Mouse (Mus musculus) heart, embryonic 16.5 days (tissue): ENCODE data around the gene Bend4. TPM values are rescaled to one million over a fixed set of nuclear protein-coding genes. Genes with fewer than 3 reads are reported as not detected.

Experiments
- ATAC-seq: fragments of 200-750 bp; cut with Nextera tagmentation; replicated peaks from 2 replicates; pipeline ENCODE4 v1.8.0; 2017; ENCODE audit warnings: moderate number of reproducible peaks; ENCODE audit not compliant: insufficient read depth, low FRiP score; ENCODE audit errors: extremely low read depth
- H3K27ac ChIP-seq: fragments of 300-500 bp; sonication (generic); 2 replicates; pipeline ENCODE4 v1.5.1; 2014; ENCODE audit warnings: mild to moderate bottlenecking, low read length, control low read depth, moderate library complexity
- H3K27me3 ChIP-seq: fragments of 300-500 bp; sonication (generic); 2 replicates; pipeline ENCODE4 v1.6.1; 2014; ENCODE audit warnings: low read length, mixed read lengths; ENCODE audit not compliant: control insufficient read depth, insufficient read depth
- H3K36me3 ChIP-seq: fragments of 300-500 bp; sonication (generic); 2 replicates; pipeline ENCODE4 v1.6.1; 2014; ENCODE audit not compliant: control insufficient read depth, insufficient read depth
- H3K4me1 ChIP-seq: fragments of 300-500 bp; sonication (generic); 2 replicates; pipeline ENCODE4 v1.6.1; 2014; ENCODE audit warnings: low read length, mixed read lengths; ENCODE audit not compliant: control insufficient read depth, insufficient read depth
- H3K4me2 ChIP-seq: fragments of 300-500 bp; sonication (generic); 2 replicates; pipeline ENCODE4 v1.6.1; 2014; ENCODE audit warnings: low read depth, mild to moderate bottlenecking, control low read depth, low read length
- H3K4me3 ChIP-seq: fragments of 300-500 bp; sonication (generic); 2 replicates; pipeline ENCODE4 v1.5.1; 2014; ENCODE audit warnings: mild to moderate bottlenecking, control low read depth, low read length
- H3K9ac ChIP-seq: fragments of 300-500 bp; sonication (generic); 2 replicates; pipeline ENCODE4 v1.6.1; 2014; ENCODE audit warnings: low read length, control low read depth
- H3K9me3 ChIP-seq: fragments of 300-500 bp; sonication (generic); replicated peaks from 2 replicates; pipeline ENCODE4 v1.6.1; 2016; ENCODE audit warnings: low read length; ENCODE audit not compliant: control insufficient read depth
- WGBS: fragments of 180-500 bp; shearing (Covaris S2); extraction: QIAGEN DNeasy Blood & Tissue Kit; methylation state at CpG from one replicate; pipeline ENCODE4 v1.1.7; 2014; 5-methylcytosine and 5-hydroxymethylcytosine counted together
- polyA plus RNA-seq: library from polyadenylated mRNA; unstranded; fragments of >200 nt; fragmentation: Nextera tagmentation; extraction: Ambion mirVana; gene quantifications from 2 replicates; pipeline ENCODE4 v1.2.1, GENCODE M21; 2015

The Bend4 gene
- polyA plus RNA-seq, 1 experiment from 2014 or later: 12.7 TPM

DNA sequence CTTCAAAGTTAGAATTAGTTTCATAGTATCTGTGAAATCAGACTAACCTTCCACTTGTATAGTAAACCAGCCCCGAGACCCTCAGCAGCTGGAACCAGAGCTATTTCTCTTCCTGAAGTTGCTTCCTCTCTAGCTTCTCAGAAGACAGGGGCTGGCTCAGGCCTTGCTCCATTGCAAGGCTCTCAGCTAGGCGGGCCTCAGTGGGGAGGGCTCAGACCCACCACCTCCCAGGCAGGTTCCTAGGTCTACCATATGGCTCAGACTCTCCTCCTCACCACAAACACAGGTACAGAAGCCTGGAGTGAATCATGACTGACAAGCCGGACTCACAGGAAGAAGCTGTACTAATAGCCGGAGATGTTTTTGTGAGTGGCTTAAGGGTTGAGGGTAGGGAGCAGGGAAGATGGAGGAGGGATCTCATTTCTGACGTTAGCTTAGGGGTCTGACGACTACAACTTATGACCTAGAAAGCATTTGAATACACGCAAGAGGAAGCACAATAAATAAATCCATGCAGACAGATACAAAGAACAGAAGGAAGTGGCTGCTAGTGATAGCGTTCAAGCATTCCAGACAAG is 51.0 kb downstream of the Bend4 start:
- Histone ChIP-seq H3K4me1 (no peaks in the 10 kb centered on the region), H3K9ac (no peak overlapping the region), H3K27me3 (no peaks in the 10 kb centered on the region), H3K4me2 (no peak overlapping the region), H3K9me3 (no peaks in the 10 kb centered on the region), H3K36me3 (no peaks in the 10 kb centered on the region), H3K4me3 (no peak overlapping the region), H3K27ac (no peak overlapping the region)
- ATAC-seq: no peak
- 65% methylated on average over 8 of the region's 8 CpGs for WGBS

- no peak for ATAC-seq
Observed at GRCm38 (mm10) chr5:67362931-67363330, 65.2 kb downstream of the Bend4 start.

DNA sequence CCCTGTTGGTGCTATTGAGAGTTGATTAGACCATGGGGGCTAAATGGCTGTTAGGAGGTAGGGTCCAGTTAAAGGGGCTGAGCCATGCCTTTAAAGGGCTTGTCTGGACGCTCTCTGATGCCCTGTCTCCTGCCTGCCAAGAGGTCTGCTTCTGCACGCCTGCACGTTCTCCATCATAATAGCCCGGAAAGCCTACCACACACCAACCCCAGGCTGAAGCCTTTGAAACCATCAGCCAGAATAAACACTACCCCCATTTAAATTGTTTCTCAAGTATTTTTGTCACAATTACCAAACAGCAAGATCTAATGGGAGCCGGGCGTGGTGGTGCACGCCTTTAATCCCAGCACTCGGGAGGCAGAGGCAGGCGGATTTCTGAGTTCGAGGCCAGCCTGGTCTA is 65.8 kb downstream of the Bend4 start:
- Histone ChIP-seq H3K4me1 (no peaks in the 10 kb centered on the region), H3K36me3 (no peaks in the 10 kb centered on the region), H3K27ac (no peak overlapping the region), H3K9ac (no peak overlapping the region), H3K4me2 (no peak overlapping the region), H3K4me3 (no peak overlapping the region), H3K9me3 (no peaks in the 10 kb centered on the region), H3K27me3 (no peaks in the 10 kb centered on the region)
- 90% methylated on average over 9 of the region's 10 CpGs for WGBS
- no peak for ATAC-seq

More at GRCm38 (mm10) chr5:67362931-67363330, 65.2 kb downstream of the Bend4 start:
- Histone ChIP-seq H3K9ac (no peak overlapping the region), H3K4me2 (no peak overlapping the region), H3K4me3 (no peak overlapping the region), H3K9me3 (no peaks in the 10 kb centered on the region), H3K4me1 (no peaks in the 10 kb centered on the region), H3K27ac (no peak overlapping the region), H3K36me3 (no peaks in the 10 kb centered on the region), H3K27me3 (no peaks in the 10 kb centered on the region)
- WGBS: 42% methylated on average over 2 of the region's 2 CpGs

- H3K4me2 ChIP-seq: no peak overlapping the region
- WGBS: 71% methylated on average over 10 of the region's 10 CpGs
- H3K27me3 ChIP-seq: no peaks in the 10 kb centered on the region
- H3K4me1 ChIP-seq: no peaks in the 10 kb centered on the region
- H3K9me3 ChIP-seq: no peaks in the 10 kb centered on the region
- peaks cover 44% of the 10 kb centered on the region for H3K36me3 ChIP-seq
- no peak overlapping the region for H3K9ac ChIP-seq
- H3K27ac ChIP-seq: no peak overlapping the region
- H3K4me3 ChIP-seq: no peak overlapping the region
- no peak for ATAC-seq
Observed at GRCm38 (mm10) chr5:67348949-67349348, 79.2 kb downstream of the Bend4 start.

- 96% methylated on average over 2 of the region's 2 CpGs for WGBS
Observed at GRCm38 (mm10) chr5:67347060-67347459, 81.0 kb downstream of the Bend4 start.

More at GRCm38 (mm10) chr5:67347060-67347459, 81.0 kb downstream of the Bend4 start:
- Histone ChIP-seq H3K9me3 (no peaks in the 10 kb centered on the region), H3K27me3 (no peaks in the 10 kb centered on the region), H3K4me1 (no peaks in the 10 kb centered on the region), H3K4me3 (no peak overlapping the region), H3K27ac (no peak overlapping the region), H3K36me3 (peaks cover 54% of the 10 kb centered on the region), H3K9ac (no peak overlapping the region), H3K4me2 (no peak overlapping the region)
- ATAC-seq: no peak

Other genes starting within 250 kb of the Bend4 start
- 48.5 and 50.3 TPM in 2 replicates for gene Tmem33, start 167.7 kb downstream of the Bend4 start, polyA plus RNA-seq
- 113 and 120 TPM in 2 replicates for gene Slc30a9, start 121.4 kb downstream of the Bend4 start, polyA plus RNA-seq
- gene Shisa3, start 179.6 kb upstream of the Bend4 start, polyA plus RNA-seq: 1.8 and 2.3 TPM in 2 replicates